Mouse (Mus musculus) cerebellum, adult 11-12 months (tissue): ENCODE results near the gene Tbl3.

Source experiments
- DNase-seq: peaks from one replicate; pipeline ENCODE4 v3.0.0; 2022

Gene Tbl3

DNA sequence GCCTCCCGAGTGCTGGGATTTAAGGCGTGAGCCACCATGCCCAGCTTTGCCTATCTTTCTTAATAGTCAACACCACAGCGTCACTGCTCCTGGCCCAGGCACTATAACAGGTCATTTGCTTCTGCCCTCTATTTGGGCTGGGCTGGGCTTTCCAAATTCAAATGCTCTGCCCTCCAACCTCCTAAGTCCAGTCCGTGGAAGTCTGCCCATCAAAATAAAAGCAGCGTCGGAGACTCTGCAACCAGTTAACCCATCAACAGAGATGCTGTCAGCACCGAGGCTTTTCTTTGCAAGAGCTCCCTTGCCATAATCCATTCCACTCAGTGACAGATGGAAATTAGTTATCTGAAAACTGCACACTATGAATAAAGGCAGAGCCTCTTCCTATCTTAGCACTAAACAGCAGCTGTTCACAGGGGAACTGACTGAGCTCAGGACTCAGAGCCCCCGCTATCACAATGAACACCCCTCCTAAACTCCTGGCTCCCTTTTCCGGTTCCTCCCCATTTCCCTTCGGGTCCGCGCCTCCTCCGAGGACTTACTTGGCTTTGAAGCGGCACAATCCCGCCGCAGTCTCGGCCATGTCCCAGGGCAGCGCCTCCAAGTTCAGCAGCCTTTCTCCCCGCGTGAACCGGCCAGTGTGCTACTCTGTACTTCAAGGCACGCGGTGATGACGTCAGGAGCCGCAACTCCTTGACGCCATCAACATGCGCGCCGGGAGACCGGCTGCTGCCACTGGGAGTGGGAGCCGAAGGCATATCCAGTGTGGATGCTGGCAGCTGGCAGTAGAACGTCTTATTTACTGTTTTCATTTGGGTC is at the start of gene Tbl3:
Tbl3 (minus strand) TSS at position 679 of the 819 bp plus-strand sequence.
- DNase-seq: peak; percentile 90

DNA sequence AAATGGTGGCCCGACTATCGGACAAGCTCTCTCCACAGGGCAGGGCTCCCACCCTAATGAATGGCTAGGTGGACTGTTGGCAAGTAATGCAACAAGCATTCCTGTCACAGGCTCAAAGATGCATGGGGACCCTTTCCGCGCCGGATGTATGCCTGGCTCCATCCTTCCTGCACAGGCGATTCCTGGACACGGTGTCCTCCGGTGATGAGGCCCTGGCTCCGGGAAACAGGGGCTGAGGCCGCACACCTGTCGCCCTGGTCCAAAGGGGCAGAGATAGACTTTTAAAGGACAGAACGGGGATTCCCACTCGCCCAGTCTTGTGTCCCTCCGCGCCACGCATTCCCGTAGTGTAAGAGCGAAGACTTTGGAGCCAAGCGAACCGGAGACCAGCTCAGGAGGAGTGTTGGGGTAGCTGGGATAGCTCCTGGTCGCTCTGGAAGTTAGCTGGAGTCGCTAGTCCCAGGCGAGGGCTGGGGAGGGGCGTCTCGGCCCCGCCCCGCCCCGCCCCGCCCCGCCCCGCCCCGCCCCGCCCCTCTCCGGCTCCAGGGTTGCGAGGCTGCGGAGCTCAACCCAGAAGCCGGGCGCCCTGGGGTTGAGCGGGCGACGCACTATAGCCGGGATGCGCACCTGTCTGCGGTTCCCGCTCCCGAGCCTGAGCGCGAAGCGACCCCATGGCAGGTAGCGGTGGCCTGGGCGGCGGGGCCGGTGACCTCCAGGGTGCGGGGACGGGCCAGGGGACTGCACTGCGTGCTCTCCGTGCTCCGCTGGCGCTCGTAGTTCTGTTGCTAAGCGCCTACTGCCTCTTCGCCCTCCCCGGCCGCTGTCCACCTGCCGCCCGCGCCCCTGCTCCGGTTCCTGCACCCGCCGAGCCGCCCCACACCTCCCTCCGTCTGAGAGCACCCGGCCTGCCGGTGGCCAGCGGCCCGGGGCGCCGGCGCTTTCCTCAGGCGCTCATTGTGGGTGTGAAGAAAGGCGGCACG is 45.2 kb upstream of the Tbl3 start, which contains the start of gene Hs3st6:
Hs3st6 (plus strand) TSS at position 574 of the 980 bp plus-strand sequence.
- DNase-seq: no peak

DNA sequence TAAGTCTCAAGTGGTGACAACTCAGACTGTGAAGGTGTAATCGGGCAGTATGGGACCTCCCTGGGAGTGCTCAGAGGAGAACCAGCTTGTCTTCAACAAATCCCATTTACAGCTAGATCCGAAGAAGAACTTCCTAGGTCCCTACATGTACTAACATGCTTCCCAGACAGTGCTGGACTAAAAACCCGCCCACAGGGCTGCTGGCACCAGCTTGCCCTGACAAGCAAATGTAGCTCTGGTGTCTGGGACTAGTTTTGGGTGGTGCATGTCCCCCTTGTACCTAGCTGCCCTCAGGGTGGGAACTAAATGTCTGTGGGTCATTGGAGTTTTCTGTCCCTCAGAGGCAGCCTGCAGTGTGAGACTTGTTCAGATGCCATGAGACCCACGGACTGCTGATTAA is 44.1 kb upstream of the Tbl3 start:
- no peak for DNase-seq

DNA sequence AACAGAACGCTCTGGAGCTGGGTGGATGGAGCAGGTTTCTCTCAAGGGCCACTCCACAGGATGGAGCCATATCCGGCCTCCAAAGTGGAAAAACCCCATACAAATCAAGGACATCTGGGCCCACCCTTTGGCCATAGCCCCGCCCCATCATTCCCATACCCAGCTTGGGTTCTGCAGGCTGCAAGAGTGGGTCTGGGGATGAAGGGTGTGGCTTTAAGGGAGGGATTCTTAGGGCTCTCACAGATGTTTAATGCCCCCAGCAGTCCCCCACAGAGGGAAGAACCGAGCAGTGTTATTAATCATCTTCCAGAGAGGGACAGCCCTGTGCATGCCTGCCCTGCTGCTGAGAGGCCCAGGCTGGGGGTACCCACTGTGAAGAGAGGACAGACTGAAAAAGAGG is 39.5 kb upstream of the Tbl3 start:
- DNase-seq: no peak

DNA sequence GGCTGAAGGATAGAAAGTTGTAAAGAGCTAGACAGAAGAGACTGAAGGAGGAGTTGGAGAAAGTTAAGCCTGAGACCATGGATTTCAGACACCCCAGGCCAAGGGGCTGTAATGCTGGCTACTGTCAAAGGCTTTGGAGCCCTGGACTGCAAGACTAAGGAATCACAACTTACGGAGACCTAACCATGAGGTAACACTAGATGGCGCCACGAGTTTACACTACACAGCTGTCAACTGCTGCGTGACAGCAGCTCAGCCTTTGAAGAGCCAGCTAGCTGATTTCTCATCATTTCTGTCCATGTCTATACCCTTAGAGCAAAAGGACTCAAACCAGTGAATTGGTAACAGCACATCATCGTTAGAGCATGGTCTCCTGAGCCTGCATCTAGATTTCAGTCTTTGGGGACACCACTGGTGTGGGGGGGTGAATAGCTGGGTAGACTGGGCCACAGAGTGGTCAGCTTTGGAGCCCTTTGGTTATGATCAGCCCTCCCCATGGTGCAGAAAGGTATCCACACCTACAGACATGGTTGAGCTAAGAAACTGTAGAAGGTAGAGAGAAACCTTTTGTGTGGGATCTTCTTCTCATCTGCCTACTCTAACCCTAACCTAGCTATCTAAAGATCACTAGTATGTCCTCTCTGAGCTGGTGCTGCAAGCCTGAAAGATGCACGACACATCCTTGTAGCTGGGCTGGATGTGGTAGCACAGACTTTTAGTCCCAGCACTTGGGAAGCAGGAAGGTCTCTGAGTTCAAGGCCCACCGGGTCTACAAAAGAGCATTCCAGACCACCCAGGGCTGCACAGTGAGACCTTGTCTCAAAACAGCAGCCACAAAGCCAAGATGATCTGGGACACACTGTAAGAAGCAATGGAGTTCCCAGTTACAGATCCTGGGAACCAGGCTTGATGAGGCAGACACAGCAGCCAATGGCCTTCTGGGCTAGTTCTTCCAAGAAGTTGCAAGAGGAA is 38.4 kb upstream of the Tbl3 start:
- DNase-seq: no peak

DNA sequence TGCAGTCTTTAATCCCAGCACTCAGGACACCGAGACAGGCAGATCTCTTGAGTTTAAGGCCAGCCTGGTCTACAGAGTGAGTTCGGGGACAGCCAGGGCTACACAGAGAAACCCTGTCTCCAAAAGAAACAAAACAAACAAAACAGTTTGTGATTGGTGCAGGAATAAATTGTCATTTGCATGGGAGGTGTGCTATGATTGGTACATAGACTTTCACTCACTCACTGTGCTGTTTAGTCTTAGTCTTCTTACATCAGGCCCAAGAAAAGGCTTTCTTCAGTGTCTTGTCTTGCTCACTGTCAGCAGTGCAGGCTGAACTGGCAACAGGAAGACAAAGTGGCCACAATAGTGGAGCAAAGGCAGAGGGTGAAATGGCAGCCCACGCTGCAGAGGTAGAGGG is 36.9 kb upstream of the Tbl3 start:
- DNase-seq: no peak

DNA sequence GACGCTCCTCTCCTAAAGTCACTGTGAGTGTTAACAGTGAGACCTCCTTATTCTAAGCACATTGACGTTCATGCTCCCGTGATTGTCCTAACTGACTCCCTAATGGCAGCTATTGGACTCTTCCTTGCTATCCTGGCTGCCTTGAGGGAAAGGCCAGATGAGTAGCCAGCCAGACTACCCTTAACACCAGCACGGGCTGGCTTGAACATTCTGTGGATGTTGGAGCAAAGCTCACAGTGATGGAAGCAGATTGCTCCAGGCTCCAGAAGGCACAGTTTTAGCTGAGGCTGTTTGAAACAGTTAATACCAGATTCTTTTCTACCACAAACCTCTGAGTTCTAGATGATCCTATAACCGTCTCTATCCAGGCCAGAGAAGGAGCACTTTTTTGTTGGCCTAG is 36.4 kb upstream of the Tbl3 start:
- no peak for DNase-seq

DNA sequence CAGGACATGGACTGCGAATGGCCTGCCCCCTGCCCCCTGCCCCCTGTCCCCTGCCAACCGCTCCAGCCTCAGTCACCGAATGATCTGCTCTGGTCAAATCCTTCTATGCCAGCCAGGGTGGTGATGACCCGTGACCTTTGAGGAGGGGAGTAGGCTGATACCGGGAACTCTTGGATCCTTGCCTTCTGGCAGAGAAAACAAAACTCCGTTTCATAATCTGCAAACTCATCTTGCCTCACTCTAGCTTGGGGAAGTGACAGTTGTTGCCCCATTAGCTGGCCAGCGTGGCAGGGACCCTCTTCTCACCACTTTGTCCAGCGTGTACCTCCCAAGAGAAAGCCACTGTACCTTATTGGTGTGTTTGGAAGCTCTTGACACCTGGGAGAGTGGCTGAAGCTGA is 34.8 kb upstream of the Tbl3 start:
- DNase-seq: no peak

DNA sequence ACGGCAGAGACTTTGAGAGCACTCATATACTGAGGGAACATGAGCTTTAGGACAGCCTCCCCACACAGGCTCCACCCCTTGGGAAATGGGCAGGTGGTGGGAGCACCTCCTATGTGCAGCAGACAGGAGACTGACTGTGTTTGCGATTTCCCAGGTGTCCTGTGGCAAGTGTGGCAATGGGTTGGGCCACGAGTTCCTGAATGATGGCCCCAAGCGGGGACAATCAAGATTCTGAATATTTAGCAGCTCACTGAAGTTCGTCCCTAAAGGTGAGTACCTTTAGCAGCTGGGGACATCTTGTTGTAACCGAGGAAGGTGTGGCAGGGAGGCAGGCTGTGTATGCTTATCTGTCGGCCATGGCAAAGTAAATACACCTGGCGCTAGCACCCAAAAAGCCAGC is 32.5 kb upstream of the Tbl3 start:
- DNase-seq: no peak

DNA sequence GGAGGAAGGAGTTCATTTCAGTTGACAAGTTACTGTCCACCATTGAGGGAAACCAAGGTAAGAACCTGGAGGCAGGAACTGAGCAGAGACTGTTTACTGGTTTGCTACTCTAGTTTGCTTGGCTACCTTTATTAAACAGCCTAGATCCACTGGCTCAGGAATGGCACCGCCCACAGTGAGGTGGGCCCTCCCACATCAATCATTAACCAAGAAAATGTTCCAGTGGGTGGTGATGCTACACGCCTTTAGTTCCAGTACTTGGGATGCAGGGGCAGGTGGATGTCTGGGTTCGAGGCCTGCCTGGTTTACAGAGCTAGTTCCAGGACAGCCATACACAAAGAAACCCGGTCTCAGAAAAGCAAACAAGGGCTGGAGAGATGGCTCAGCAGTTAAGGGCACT is 30.8 kb upstream of the Tbl3 start:
- no peak for DNase-seq

DNA sequence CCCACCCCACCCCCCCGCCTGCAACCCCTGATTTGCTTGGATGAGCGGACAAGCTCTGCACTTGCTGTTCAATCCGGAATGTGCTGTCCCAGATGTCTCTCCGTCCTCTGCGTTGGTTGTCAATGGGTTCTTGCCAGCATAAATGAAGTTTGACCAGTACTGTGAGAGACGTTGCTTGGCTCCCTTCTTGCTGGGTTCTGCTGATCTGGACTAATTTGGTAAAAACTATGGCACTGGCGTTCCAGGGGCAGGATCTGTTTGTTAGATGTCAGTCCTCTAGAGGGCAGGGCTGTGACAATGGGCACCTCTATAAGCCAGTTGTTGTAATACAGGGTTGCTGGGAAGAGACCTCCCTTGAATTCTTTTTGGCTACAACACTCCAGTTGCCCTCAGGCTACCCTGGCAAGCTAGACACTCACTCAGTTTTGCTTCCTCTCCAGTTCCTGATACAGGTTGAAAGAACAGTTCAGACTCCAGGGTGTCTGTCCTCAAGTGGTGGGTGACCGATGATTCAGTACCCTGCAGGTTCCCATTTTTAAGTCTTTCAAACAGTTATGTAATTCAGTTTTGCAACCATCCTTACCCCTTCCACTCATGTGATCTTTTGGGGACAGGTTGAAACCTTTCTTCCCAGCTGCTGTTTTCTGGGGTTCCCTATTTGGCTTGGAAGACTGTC is 29.8 kb upstream of the Tbl3 start:
- no peak for DNase-seq

DNA sequence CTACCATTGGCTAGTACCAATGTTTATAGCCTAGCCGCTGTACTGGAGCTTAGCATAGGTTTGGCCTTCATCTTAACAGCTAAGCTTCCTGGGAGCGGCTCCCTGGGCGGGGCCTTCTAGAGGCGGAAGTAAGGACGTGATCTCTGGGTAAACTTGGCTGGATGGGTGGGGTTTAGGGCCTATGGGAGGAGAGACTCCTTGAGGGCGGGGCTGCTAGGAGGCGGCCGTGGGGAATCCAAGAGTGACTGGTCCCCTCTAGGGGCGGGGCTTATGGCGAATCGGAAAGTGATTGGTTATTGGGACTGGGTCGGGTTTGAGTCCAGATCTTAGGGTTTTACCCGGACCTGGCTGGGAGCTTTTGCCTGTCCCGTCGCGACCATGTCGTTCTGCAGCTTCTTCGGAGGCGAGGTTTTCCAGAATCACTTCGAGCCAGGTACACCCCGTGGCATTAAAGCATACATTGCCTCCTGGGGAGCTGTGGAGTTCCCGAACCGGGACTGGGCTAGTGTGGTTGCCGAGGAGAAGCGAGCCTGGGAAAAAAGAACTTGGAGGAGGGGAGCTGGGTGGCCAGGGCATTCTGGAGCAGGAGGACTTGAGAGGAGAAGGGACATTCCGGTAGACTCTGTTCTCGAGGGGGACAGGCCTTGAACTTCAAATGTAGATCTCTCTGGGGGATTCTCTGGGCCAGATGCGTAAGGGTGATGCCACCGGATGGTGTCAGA is 29.0 kb upstream of the Tbl3 start, which contains the start of gene Msrb1:
Msrb1 (plus strand) TSS at position 313 of the 722 bp plus-strand sequence.
- DNase-seq: peak; percentile 95

DNA sequence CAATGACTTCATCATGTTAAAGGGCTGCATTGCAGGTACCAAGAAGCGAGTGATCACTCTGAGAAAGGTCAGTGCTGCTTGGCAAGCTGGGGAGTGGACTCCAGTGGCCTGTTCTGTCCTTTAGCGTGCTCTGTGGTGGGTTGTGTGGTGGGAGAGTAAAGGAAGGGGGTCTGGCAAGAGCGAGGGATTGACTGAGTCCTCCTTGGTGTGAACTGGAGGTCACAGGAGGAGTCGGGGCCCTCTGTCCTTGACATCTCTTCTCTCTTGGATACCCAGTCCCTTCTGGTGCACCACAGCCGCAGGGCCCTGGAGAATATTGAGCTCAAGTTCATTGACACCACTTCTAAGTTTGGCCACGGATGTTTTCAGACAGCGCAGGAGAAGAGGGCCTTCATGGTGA is 28.0 kb upstream of the Tbl3 start:
- DNase-seq: no peak

DNA sequence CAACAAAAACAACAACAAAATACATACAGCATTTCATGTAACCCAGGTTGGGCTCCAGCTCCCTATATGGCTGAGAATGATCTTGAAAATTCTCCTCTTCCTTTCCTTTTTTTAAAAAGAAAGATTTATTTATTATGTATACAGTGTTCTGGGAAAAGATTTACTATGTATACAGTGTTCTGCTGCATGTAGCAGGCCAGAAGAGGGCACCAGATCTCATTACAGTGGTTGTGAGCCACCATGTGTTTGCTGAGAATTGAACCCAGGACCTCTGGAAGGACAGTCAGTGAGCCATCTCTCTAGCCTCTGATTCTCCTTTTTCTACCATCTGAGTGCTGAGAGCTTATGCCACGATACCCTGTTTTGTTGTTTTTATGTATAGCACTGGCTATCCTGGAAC is 27.1 kb upstream of the Tbl3 start:
- DNase-seq: no peak

DNA sequence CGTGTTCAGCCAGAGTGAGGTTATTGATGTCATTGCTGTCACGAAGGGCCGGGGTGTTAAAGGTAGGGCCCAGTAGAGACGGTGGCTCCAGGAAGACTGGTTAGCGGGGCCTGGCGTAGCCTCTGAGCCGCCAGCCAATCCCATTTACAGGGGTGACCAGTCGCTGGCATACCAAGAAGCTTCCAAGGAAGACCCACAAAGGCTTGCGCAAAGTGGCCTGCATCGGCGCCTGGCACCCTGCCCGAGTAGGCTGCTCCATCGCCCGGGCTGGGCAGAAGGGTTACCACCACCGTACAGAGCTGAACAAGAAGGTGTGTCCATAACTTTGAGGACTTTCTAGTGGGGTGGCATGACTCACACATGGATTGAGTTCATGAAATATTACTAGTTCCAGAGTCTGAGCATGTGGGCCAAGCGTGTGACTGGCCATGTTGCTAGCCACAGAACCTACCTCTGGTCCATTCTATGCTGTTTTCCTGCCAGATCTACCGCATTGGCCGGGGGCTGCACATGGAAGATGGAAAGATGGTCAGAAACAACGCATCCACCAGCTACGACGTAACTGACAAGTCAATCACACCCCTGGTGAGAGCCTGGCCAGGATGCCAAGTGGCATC is 26.1 kb upstream of the Tbl3 start:
- DNase-seq: no peak

DNA sequence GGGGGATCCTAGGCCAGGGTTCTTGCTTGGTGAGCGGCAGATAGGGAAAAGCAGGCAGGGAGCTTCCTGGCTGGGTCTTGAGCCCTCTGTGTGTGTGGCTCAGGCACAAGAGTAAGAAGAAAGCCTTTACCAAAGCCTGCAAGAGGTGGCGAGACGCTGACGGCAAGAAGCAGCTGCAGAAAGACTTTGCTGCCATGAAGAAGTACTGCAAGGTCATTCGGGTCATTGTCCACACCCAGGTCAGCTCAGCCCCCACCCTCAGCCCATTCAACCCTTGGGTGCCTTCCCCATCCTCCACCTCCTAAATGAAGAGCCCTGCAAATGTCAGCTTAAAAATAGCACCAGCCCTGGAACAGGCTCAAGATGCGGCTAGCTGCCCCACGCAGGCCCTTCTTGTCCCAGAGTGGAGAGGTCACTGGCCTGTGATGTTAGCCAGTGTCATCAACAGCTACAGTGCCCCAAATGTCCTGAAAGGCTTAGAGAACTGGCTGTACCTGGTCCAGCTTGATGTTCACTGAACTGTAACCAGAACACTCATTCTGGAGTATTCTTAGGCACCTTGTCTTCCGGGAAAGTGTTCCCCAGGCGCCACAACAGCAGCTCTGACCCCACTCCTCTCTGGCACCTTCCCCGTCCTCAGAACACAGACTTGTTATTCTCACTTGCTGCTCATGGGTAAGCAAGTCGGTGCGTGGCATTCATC is 24.9 kb upstream of the Tbl3 start:
- no peak for DNase-seq

DNA sequence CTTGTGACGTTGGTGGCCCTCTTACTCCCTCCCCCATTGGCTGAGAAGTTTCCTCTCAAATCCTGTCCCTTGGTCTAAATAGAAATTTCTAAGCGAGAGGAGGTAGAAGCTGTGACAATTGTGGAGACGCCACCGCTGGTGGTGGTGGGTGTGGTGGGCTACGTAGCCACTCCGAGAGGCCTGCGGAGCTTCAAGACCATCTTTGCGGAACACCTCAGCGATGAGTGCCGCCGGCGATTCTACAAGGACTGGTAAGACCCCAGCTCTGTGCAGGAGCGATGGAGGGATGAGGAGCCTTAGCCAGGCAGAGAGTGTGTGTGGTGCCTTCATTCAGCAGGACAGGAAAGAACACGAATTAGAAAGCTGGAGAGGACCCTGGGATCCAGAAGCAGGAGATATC is 23.3 kb upstream of the Tbl3 start:
- DNase-seq: no peak

DNA sequence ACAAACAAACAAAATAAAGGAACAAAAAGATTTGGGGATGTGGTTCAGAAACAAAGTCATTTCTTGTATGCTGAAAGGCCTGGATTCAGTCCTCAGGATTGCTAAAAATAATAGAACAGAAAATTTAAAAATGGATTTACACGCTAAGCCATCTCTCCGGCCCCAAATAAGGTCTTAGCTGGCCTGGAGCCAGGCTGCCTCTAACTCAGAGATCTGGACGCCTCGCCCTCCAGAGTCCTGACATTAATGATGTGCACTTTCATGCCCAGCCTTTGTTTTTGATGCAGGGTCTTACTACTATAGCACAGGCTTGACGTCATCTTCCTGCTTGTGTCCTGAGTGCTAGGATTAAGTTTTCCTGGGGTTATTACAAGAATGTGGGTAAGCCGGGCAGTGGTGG is 21.6 kb upstream of the Tbl3 start:
- no peak for DNase-seq

DNA sequence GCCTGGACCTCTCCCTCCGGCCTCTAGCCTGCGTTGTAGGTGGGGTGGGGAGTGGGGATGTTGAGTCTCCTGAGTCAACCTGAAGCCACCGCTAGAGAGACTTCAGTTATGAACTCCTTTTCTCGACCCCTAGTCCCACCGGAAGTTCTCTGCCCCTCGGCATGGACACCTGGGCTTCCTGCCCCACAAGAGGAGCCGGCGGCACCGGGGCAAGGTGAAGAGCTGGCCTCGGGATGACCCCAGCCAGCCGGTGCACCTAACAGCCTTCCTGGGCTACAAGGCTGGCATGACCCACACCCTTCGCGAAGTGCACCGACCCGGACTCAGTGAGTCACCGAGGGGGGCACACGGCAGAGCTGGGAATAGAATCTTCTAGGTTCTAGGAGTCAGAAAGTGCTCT is 20.7 kb upstream of the Tbl3 start:
- DNase-seq: no peak

DNA sequence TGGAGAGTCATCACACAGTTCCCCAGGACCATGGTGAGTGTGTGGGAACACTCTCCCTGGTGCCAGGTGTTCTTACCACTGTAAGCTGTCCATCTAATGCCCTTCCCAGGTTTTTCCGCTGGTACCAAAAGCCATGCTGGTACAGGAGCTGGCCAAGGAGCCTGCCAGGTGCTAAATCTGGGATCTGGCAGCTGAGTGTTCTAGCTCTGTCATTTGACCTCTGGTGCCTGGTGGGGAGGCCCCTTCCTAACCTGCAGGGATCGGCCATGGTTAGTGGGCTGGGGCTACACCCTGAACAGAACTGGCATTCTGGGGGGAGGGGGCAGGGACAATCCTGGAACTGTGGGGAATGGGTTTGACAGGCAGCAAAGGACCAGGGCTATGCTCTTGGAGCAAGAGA is 20.2 kb upstream of the Tbl3 start, which contains the start of gene Rpl3l:
Rpl3l (plus strand) TSS at position 203 of the 400 bp plus-strand sequence.
- no peak for DNase-seq
